Mouse (Mus musculus) lung, adult 2 months (tissue): Measurements from ENCODE around the gene Cgnl1.

Experiments used
- CTCF ChIP-seq: fragments of 200-500 bp; IDR thresholded peaks from 2 replicates; pipeline ENCODE4 v1.5.1; 2011; ENCODE audit warnings: mild to moderate bottlenecking, low read length, control low read depth; ENCODE audit not compliant: insufficient read depth
- POLR2A ChIP-seq: fragments of 200-500 bp; IDR thresholded peaks from 2 replicates; pipeline ENCODE4 v1.6.1; 2011; ENCODE audit warnings: low read depth, mild to moderate bottlenecking, control low read depth, low read length, borderline replicate concordance; ENCODE audit errors: extremely low read depth

- TF ChIP-seq CTCF (no peak), POLR2A (no peak)
Observed at GRCm38 (mm10) chr9:71716995-71717394, 54.4 kb downstream of the Cgnl1 start.
